Mouse (Mus musculus) thymus, postnatal 4 days (tissue): ENCODE measurements around the gene Oas3.
A peak's percentile ranks its signal among the peaks of the same experiment; 100 is the strongest.

Experiments used
- DNase-seq: peaks from one replicate; pipeline ENCODE4 v3.0.0; 2021

Gene Oas3

DNA sequence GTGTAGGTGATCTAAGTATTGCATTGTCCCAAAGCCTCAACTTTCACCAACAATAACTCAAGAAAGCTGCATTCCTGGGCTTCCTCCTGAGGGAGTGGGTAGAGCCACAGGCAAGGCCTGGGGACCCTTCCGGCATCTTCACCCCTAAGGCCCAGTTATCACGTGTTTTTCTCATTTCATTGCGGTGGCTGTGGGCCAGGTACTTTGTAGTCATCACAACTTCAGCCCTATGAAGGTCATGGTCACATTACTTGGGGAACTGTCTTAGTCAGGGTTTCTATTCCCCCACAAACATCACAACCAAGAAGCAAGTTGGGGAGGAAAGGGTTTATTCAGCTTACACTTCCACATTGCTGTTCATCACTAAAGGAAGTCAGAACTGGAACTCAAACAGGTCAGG lies 24.7 kb downstream of the Oas3 start:
- DNase-seq = no peak

GRCm38 (mm10) chr5:120751206-120751605 lies 26.3 kb downstream of the Oas3 start:
- no peak for DNase-seq

- DNase-seq = no peak
These were observed 27.8 kb downstream of the Oas3 start, which contains the start of gene Oas2 for GRCm38 (mm10) chr5:120749688-120750087. Oas2 (minus strand) TSS chr5:120749853.

- DNase-seq = peak; percentile 59
These were observed 31.0 kb downstream of the Oas3 start for GRCm38 (mm10) chr5:120746451-120746850.

DNA sequence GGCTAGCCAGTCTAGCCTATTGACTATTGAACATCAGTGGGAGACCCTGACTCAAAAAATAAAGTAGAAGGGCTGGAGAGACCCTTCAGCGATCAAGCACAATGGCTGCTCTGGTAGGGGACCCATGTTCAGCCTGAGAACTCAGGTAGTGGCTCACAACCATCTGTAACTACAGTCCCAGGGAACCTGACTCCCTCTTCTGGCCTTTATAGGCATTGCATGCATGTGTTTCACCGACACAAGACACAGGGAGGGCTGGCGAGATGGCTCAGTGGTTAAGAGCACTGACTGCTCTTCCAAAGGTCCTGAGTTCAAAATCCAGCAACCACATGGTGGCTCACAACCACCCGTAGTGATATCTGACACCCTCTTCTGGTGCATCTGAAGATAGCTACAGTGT lies 35.3 kb downstream of the Oas3 start:
- DNase-seq = peak; percentile 75

GRCm38 (mm10) chr5:120734380-120734990 lies 43.0 kb downstream of the Oas3 start:
- DNase-seq = no peak

GRCm38 (mm10) chr5:120733696-120734095 lies 43.8 kb downstream of the Oas3 start:
- DNase-seq = no peak

GRCm38 (mm10) chr5:120732740-120733139 lies 44.7 kb downstream of the Oas3 start:
- DNase-seq = no peak

DNA sequence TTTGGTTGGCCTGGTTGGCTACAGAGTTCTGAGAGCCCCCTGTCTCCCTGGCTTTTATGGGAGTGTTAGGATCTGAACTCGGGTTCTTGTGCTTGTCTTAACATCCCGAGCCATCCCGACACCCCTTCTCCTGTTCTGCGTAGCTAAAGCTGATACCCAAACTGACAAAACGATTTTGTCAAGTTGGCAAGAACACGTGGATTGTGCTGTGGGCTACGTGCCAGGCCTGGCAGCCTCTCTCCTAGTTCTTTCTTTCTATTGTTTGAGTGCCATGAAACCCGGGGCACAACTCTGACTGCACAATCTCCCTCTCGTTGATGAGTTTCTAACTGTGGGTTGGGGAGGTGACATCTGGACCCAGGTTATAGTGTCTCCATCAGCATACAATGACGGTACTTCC lies 48.1 kb downstream of the Oas3 start:
- DNase-seq = no peak

GRCm38 (mm10) chr5:120725811-120726455 lies 51.5 kb downstream of the Oas3 start:
- no peak for DNase-seq

DNA sequence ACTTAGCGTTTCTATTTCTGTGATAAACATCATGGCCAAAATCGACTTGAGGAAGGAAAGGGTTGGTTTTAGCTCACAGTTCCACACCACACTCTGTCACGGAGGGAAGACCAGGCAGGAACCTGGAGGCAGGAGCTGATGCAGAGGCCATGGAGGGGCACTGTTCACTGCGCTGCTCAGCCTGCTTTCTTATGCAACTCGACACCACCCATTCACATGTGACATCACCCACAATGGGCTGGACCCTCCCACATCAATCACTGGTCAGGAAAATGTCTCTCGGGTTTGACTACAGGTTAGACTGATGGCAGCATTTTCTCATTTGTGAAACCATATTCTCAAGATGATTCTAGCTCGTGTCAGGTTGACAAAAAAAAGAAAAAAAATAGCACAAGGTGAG lies 56.5 kb downstream of the Oas3 start:
- no peak for DNase-seq

DNA sequence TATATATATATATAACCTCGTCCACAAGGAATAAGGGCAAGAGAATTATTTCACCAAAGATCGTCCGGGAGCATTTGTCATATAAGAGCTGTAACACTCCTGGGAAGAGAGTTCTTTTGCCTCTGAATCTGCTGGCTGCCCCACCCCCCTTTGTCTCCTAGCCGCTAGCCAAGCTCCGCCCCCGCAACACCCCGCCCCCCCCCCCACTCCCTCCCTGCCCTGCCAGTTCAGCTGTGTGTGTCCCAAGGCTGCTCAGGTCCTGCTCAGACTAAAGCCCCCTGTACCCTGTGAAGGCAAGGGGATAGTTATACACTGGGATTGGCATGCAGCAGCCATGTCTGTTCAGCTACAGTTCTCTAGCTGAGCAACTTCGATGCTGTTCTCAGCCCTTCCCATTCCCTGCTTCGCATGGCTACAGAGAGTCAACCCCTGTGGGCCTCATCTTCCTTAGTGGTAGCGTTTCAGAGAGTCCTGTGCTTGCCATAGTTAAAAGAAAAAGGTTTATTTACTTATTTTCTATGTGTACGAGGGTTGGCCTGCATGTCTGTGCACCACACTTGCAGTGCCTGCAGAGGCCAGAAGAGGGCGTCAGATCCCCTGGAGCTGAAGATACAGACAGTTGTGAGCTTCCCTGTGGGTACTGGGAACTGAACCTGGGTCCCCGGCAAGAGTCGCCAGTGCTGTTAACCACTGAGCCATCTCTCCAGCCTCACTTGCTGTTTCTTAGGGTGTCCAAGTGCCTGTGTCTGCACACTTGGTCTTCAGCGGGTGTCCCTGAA lies 58.7 kb downstream of the Oas3 start:
- DNase-seq = no peak

- DNase-seq = no peak
These were observed 60.3 kb downstream of the Oas3 start for GRCm38 (mm10) chr5:120717136-120717535.

DNA sequence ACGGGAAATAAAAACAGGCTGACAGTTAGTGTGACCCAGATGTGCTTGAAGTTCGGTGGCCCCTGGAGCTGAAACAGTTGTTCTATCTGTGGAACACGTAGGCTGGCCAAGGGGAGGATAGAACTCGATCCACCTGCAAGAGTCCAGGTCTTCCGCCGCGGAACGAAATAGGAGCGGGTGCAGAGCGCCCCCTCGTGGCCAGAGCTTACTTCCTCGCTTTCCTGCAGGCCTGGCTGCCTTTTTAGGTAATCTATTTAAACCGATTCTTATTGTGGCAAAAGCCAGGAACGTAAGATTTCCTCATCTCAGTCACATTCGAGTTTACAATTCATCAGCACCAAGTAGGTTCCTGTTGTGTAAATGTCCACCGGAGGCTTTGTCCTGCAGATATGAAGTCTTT lies 63.1 kb downstream of the Oas3 start:
- DNase-seq = peak; percentile 95

DNA sequence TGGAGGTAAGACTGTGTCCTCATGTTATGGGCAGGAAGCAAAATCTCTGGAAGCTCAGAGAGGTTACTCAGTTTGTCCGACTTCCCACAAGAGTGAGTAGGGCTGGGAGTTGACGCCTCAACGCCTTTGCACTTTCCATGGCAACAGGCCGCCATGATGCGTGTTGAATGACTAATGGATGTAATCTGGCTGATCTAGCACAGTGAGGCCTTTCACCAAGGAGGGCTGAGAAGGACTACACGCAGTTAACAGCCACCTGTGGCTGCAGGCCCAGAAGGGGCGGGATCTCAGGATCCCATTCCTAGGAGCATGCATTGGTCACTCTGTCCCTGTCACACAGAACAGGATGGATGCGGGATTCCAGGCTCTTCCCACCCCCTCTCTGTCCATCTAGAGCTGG lies 64.7 kb downstream of the Oas3 start:
- no peak for DNase-seq

- no peak for DNase-seq
These were observed 65.6 kb downstream of the Oas3 start, which contains the start of gene Dtx1 for GRCm38 (mm10) chr5:120711827-120712226. Dtx1 (minus strand) TSS chr5:120711927.

- DNase-seq = peak; percentile 84
These were observed 66.0 kb downstream of the Oas3 start for GRCm38 (mm10) chr5:120711416-120711815.

GRCm38 (mm10) chr5:120710826-120711248 lies 66.6 kb downstream of the Oas3 start:
- peak; percentile 66 for DNase-seq

GRCm38 (mm10) chr5:120710161-120710825 lies 67.2 kb downstream of the Oas3 start:
- no peak for DNase-seq

GRCm38 (mm10) chr5:120706976-120707375 lies 70.5 kb downstream of the Oas3 start:
- DNase-seq = no peak

- DNase-seq = no peak
These were observed 70.9 kb downstream of the Oas3 start for GRCm38 (mm10) chr5:120706541-120706940.

GRCm38 (mm10) chr5:120704421-120704820 lies 73.0 kb downstream of the Oas3 start:
- no peak for DNase-seq

DNA sequence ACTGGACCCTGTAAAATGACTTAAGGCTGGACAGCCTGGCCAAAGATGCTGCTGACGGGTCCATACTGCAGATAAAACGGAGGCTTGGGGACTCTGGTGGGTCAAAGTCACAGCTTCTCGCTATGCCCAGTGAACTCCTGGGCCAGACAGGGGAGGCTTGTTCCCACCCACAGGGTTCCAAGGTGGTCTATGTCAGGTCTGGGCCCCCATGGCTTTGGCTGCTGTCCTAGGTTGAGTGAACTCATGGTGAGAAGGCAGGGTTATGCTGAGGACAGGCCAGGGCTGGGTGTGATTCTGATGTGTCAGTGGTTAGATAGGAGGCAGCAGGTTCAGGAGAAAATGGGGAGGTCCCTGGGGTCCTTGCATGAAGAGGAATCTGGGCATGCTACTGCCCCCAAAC lies 73.8 kb downstream of the Oas3 start:
- no peak for DNase-seq
